Mouse (Mus musculus) kidney, postnatal 10 days (tissue): Measurements from ENCODE around the gene Mbnl2.

ENCODE experiments used
- DNase-seq: peaks from one replicate; pipeline ENCODE4 v3.0.0; 2021; ENCODE audit warnings: mixed read lengths

The Mbnl2 gene

DNA sequence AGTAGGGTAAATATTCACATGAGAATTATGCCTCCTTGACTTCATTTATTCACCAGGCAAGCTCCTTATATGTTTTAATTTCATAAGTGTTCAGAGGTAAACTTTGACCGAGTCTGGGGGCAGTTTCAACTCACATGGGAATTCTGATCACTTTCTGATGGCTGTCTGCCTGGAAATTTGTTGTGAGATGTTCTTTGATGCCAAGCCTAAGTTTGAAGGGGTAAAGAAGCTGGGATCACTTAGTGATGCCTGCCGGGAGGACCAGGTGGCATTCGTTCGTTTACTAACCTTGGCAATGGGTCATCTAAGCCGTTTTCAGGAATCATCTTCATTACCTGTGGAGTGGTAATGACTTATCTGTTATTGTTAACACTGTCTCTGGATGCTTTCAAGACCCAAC lies 23.0 kb downstream of the Mbnl2 start:
- no peak for DNase-seq

DNA sequence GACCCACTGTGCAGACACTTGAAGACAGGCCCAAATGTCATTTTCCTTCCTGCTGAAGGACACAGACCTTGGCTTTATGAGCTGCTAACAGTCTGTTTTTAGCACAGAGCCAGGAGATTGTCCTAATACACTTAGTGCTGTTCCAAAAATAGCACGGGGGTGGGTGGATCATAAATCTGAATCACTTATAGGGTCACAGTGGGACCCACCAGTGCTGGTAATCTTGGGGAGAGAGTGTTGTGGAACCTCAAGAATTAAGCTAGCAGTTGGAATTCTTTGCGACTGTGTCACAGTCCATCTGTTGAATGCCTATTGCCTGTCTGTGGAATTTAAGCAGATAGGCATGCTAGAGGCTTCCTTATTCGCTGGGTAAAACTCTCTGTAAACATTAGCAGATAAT lies 24.2 kb downstream of the Mbnl2 start:
- DNase-seq: peak; percentile 51

DNA sequence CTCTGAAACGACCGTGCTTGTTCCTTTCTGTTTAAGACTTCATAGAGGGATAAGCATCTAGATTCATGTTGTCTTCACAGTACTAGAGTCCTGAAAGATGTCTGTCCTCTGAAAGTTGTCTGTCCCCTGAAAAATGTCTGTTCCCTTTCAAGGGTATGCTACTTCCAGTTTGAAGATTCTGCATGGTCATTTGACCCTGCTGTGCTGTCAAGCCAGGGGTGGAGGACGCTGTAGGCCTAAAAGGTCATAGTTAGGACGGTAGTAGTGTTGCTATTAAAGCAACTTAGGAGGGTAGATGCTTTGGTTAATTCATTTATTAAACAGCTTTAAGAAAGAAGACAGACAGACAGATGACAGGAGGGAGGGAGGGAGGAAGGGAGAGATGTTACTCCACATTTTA lies 24.7 kb downstream of the Mbnl2 start:
- no peak for DNase-seq

DNA sequence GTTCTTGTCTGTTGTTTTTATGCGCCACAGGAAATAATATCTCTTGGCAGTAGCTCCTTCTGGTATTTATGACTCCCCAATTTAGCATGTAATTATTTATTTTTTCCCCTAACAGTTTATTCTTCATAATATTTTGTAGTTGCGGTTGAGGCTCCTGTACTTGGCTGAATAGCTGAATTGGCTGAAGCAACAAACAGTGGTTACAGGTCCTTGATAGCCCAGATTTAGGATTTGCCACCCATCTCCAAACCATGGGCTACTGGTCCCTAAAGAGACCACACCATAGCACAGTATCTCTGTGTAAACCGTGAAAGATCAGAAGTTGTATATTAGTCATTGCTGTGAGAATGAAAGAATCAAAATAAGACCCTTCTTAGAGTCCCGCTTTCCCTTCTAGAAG lies 25.3 kb downstream of the Mbnl2 start:
- no peak for DNase-seq

DNA sequence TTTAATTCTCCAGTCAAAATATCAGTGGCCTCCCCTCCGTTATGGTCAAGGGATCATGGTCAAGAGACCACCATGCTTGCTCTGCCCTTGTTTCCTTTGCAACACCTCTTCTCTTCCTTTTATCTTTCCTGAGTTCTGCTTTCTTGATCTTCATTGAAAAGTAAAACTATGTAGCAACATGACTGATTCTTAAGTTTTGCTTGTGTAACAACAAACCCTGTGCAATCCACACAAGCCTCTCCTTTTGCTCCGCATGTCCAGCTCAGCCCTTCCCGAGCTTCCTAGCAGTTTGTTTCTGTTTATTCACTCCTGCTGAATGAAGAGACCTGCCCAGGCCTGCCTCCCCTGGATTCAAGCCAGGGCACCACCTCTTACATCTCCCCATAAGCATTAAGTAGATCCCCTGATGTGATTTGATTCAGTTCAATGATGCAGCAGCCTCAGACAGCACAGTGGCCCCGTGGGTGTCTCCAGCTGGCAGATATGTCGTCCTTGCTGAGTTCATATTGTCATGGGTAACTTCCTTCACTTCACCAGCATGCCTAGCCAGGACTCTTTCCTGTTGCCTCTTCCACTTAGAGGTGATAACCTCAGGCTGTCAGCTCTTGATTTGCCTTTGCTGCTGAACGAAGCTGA lies 27.6 kb downstream of the Mbnl2 start:
- peak; percentile 66 for DNase-seq

DNA sequence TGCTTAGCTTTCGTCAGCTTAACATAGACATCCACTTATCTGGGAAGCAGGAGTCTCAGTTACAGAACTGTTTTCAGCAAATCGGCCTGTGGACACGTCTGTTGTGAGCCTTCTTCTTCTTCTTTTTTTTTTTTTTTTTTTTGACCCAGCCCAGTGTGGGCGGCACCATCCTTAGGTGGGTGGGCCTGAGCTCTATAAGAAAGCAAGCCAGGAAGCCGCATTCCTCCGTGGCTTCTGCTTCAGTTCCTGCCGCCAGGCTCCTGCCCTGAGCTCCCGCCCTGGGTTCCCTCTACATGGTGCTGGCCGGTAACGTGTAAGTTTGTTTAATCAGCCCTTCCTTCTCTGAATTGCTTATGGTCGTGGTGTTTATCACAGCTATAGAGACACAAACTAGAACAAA lies 30.8 kb downstream of the Mbnl2 start:
- DNase-seq: no peak

DNA sequence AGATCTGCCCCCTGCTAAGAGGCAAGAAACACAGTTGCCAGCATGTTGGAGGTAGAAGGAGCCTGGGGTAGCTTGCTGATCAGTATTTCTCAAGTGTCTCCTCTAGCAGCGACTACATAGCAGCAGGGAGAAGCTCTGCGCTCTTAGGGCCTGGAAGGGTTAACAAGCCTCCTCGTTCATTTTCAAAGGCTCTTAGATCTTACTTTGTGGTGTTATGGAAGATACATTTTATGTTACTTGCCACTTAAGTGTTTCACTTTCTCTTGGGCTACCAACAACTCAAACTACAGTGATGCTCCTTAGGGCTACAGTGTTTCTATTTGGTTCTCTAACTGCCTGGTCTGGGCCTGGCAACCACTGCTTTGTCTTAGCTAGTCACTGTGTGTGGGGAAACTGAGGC lies 31.9 kb downstream of the Mbnl2 start:
- no peak for DNase-seq

DNA sequence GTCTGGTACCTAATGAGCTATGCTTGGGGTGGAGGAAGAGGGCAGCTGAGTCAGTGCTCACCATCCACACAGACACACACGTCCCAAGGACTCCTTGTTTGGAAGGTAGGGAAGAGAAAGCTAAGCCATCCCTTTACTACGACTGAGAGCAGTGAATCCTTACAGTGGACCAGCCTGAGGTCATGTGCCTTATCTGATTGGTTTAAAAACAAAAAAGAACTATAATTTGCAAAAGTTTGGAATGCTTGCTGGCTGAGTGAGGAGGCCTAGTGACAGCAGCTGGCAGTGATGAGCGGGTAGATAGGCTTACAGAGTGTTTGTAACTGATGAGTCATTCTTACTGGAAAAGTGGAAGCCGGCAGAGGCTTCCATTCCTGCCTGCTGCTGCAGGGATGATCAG lies 32.5 kb downstream of the Mbnl2 start:
- DNase-seq: no peak

DNA sequence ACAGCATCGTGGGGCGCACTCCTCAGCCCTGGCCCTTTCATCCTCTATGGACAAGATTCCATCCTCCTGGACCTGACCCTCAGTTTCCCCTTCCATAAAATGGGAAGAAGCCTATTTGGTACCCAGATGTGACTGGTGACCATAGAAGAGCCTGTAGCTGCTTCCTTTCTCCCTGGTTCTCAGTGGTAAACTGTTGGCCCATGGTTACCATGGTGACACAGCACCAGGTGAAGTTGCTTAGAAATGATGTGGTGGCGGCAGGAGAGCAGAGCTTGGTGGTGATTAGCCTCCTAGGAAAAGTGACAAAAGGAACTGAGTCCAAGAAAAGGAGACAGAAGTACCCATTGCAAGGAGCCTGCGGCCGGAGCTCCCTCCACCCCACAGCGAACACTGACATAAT lies 34.2 kb downstream of the Mbnl2 start:
- peak; percentile 3 for DNase-seq

DNA sequence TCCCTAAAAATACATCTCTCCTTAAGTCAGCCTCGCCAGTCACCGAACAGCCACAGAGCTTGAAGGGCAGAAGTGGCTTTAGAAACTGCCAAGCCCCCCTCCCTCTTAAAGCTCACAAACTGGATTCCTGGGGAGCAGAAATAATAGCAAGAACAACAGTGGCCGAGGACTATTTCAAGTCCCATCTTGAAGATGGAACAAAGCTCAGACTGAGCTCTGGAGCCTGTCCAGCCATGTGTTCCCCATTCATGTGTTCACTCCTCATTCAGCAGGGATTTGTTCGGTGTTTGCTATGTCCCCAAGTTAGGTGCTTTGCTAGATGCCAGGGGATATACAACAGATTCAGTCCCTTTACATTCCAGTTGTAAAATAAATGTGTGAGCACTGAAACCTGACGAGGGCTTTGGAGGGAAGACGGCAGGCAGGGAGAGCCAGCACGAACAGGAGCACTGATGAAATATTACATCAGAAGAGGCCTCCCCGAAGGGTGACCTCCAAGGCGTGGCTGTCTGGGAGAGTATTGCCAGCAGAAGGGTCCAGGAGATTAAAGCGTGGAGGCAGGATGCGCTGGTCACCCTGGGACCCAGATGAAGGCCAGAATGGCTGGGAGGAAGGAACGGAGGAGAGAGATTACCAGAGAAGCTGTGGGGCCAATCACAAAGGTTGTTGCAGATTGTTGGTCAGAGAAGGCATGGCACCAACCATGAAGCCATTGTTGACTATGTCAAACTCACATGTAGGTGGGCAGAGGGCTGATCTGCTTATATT lies 36.0 kb downstream of the Mbnl2 start:
- DNase-seq: no peak

DNA sequence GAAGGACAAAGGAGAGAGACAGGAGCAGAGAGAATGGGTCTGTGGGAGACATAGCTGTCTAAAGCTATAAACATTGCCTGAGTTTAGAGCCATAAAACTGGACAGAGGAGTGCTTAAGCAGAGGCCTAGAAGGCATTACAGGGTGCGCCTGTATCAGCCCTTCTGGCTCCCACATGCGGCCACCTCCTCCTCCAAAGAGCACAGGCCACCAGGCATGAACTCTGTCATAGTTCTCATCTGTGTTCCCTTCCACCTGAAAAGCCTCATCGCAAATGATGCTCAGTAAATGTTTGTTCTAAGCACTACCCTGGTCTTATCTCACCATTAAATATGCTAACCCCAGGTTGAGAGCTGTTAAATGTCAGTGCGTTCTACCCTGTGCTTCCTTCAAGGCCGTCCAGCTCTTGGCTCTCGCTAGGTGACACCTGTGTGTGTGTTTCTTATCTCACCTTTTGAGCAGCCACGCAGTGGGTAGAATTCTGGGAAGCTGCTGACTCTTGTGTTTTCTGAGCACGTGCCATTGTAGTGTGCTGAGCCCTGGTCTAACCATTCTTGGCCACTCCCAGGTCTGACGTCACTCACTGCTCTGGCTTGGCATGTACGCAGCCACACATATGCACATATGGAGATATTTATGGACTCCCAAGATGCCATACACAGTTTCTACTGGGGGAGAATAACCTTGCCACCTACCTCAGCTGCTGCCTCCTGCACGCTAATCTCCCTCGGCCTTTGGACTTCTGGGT lies 37.4 kb downstream of the Mbnl2 start:
- DNase-seq: no peak

DNA sequence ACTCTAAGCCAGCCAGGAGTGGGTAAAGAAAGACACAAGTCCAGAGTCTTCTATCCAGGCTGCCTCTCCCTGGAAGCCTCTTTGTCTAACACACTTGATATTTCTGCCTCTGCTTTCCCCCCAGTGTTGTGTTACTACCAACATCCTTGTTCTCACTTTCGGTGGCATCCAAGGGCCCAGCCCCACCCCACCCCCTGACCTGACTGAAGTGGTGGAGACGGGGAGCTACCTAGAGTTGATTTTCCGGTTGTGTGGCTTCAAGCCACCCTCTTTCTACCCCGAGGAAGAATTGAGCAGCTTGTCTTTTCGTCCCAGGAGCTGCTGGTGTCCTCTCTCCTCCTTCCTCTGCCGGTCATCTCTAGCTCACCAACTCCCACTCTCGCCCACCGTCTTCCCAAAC lies 38.0 kb downstream of the Mbnl2 start:
- no peak for DNase-seq

DNA sequence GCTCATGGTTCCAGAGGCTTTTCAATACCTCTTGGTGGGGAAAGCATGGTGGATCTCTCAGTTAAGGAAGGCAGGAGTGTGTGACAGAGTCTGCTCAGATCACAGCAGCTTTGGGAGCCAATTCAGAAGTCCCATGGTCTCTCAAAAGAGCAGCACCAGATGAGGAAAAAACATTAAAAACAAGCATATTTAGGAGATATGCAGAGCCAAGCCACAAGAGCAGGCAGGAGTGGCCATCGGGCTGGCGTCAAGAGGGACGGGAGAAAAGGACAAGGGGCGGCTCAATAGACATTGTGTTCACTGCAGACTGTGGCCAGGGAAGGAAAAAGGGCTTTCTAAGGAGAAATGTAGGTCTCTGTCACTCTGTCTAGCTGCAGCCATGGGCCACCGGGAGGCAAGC lies 40.3 kb downstream of the Mbnl2 start:
- DNase-seq: no peak

DNA sequence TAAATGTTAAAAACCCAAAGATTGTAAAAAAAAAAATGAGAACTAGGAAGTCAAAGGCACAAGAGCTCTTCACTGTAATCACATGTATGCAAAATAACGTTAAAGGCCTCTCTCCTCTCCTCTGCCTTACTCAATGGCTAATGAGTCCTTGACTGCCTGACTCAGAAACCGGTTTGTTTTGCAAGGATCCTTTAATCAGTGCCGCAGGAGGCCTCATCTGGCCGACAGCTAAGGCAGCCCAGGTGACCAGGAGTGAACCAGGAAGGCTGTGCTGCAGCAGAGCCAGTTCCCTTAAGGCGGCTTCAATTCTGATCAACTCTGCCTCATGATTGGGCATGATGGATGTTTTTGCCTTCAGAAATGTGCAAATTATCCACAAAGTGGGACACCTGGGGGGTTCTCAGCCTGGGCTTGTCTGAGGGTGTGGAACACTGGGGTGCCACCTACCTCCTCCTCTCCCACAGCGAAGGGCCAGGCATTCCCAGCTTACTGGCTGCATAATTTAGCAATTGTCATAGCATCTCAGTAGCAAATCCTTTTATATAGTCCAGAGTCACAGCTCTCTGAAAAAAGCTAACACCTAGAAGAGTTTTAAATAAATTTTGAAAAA lies 43.0 kb downstream of the Mbnl2 start:
- DNase-seq: no peak

DNA sequence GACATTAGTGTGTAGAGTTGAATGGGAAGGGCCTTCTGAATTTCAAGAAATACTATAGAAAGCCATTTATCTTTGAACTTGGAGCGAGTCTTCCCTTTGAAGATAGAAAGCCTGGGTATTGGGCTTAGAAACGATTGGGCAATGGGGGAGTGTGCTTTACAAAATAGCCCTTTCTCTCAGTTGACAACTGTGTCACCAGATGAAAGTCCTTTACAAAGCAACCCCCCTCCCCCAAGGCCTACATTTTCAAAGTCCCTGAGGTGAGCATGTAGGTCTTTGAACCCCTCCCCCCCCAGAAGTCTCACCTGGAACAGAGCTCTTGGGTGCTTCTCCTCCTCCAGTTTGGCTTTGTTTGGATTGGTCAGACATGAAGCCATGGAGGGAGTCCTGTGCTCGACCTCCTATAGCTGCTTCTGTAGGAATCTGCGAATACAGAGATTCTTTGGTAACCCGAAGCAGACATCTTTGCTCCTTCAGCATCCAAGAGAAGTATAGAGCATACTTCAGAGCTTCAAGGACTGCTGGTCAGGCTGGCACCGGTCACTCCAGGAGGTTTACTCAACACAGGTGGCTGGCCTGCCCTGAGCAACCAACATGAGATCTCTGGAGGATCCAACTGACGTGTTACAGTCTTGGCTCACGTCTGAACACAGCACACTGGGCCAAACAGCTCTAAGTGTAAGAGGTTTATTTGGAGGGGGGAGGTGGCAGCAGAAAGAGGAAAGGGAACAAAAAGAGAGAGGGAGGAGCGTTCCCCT lies 43.7 kb downstream of the Mbnl2 start:
- DNase-seq: no peak

DNA sequence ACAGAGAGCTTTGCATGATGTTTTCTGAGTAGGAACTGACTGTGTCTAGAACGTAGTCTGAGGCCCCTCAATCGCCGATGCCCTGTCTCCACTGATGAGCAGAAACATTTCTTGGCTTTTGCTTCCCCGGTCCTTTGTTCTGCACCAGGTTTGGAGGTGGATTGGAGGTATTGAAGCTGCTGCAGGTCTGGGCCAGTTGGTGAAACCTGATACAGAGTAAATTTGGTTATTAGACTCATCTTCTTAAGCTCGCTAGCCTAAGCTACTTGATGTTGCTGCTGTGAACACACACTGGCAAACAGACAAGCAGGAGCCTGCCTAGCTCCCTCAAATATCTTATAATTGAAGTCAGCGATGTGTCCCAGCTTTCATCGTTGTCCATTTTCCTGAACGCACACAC lies 46.6 kb downstream of the Mbnl2 start:
- no peak for DNase-seq

DNA sequence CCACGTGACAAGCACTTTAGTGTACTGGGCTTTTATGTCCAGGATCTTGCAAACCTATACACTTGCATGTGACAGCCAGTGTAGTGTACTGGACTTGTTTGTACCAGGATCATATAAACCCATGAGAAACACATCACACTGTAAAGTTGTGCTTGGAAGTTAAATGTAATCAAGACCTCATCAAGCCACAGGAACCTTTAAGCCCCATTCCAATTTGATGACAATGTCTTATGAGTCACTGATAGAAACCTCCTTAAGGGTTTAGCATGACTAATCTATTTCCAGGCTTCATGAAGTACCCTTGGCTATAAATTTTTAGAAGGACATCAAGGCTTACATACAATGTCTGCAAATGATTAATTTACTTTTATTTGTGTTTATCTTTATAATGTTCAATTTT lies 47.6 kb downstream of the Mbnl2 start:
- DNase-seq: no peak

DNA sequence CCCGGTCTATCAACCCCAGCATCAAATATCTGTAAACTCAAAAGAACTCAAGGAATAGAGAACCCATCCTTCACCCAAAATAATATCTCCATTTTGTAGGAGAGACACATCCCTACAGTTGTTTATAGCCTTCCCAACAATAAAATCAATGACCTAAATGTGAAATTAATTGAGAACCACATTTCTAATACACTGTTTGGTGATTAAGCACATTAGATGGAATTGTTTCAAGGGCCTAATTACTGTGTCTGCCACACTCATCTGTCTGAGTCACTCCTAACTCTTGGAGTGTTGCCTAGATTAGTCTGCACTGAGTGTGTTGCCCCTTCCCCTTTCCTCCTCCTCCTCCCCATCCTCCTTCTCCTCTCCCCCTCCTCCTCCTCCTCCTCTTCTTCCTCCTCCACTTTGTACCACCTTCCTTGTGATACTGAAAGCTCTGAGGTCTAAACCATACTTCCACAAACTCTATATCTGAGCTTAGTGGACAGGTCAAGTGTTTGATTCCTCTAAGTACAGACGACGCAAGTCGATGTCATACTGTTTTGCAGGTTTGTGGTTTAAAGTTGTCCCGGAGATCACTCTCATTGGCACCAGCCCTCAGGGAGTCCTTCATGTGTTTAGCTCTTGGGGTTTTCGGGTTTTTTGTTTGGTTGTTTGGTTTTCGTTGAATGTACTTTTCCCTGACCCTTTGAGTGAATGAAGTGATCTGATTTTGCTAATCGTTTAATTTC lies 48.8 kb downstream of the Mbnl2 start:
- DNase-seq: no peak

DNA sequence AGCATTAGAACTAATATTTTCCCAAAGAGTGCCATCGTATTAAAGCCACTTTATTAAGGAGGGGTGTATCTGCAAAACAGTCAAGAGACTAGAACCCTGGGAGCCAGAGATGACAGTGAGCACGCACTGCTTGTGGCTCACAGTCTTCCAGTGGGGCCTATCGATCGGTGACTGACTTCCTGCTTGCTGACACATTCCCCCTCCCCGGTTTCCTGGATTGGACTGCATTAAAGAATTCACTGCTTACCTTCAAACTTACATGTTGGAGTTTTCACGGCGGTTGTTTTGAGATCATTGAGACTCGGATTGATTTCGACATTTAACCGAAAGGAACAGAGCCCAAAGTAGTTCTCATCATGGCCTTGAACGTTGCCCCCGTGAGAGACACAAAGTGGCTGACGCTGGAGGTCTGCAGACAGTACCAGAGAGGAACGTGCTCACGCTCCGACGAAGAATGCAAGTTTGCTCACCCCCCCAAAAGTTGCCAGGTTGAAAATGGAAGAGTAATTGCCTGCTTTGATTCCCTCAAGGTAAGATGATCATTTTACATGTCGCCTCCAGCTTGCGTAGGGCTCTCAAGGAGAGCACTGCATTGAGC lies 49.5 kb downstream of the Mbnl2 start:
- DNase-seq: no peak

DNA sequence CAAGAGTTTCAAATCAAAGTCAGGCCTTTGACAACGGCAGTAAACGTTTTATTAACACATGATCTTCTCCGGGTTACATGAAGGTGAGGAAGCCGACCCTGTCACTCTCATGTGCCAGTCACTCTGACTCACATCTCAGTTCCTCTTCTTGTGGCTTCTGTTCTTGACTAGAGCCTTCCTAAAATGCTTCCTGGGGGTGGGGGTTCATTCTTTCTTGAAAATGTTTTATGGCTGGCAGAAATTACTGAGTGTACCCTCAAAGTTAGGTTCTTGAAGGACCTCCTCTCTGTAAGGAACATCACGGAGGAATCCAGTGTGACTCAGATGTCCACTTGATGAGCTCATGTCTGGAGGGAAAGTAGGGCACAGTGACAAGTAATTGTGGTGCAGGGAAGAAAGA lies 50.2 kb downstream of the Mbnl2 start:
- no peak for DNase-seq

DNA sequence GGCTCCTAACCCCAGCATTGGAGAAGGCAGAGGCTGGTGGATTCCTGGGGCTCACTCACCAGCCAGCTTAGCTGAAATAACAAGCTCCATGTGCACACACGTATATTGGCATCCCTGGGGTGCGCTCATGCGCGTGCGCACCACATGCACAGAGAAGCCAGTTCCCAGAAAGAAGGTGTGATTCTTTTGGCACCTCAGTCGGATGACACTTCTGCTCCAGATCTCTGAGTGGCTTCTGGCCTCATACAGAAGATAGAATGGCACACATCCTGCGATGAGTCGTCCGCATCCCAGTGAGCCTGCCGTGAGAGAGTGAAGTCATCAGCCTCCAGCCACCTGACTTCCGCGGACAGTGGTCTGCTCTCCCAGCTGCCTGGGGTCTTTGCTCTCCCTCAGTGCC lies 55.0 kb downstream of the Mbnl2 start:
- DNase-seq: no peak
